Mouse (Mus musculus): Measurements from ENCODE around the gene F930015N05Rik. TPM values are rescaled to one million over a fixed set of nuclear protein-coding genes. Genes with fewer than 3 reads are reported as not detected.

F930015N05Rik gene
- polyA plus RNA-seq, 1 experiment from 2014 or later: 1.00 TPM

Other genes starting within 250 kb of the F930015N05Rik start
- gene Hs3st3a1, start 1.3 kb downstream of the F930015N05Rik start, polyA plus RNA-seq (2015; fragmentation: Nextera tagmentation; extraction: Ambion mirVana): 2.0 and 2.6 TPM in 2 replicates

All from limb, embryonic 15.5 days (tissue).